Mouse (Mus musculus) mature B cell (primary cell): ENCODE measurements around the gene Abca17.

ENCODE experiments used
- in situ Hi-C: fragments of 300-500 bp; cut with MboI; formaldehyde crosslinking; loops from 2 replicates; pipeline ENCODE4 v1.14.3; 2019

The Abca17 gene

DNA sequence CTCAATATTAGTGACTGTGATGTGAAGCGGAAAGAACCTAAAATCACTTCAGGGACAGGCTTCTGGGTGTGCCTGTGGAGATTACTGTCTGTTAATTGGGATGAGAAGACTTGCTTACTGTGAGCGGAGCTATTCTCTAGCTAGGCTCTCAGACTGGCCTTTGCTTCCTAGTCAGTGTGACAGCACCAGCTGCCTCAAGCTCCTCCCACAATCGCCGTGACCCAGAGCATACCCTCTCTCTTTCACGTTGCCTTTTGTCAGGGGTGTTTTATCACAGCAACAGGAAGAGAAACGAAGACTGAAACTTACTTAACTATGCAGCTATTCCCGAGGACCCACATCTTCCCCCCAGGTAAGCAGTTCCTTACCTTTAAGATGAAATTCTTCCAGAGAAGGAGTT is 4.0 kb downstream of the Abca17 start:
- in situ Hi-C loops = no loop called here

DNA sequence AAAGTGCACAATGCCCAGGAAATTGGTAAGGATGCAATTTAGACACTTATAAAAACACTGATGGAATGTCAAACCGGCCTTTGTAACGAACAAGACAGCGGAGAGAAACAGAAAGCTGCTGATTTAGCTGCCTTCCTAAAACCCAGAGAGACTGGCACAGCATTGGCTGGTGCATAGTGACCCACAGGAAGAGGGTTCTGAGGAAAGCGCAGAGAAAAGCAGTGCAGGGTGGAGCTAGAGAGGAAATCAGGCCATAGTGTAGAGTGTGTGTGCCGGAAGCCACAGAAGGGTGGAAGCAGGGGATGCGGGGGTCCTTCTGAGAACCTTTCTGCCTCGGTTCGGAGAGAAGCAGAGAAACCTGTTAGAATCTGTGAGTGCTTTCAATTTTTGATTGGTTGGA is 6.2 kb downstream of the Abca17 start:
- in situ Hi-C loops = no loop called here

DNA sequence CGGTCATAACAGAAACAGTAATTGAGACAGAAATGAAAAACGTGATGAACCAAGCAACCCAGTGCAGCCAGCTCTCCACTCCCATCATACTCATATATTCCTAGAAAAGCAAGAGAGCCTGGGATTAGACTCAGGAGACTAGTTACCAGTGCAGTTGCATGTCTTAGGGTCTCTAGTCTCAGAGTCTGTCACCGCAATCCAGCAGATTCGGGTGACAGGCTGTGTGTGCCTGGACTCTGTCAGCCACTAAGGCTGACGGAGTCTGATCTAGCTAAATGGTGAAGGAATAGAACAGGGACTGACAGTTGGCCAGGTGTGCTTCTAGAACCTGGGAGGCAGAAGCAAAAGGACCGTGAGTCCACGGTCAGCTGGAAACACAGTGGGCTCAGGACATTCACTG is 23.2 kb downstream of the Abca17 start:
- in situ Hi-C loops = no loop called here

DNA sequence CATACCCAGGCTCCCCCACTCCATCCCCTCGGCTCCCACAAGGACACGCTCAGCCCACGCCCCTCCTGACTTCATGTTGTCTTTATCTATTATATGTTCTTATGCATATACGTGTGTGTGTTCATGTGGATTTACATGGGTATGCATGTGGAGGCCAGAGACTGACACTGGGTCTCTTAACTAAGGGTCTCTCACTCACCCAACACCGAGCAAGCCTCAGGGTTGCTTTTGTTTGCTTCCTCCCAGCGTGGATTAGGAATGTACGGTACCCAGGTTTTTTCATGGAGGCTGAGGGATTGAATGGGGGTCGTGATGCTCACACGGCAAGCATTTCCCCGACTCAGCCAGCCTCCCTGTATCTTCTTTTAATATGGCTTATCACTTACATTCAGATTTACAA is 25.8 kb downstream of the Abca17 start:
- in situ Hi-C loops = no loop called here

DNA sequence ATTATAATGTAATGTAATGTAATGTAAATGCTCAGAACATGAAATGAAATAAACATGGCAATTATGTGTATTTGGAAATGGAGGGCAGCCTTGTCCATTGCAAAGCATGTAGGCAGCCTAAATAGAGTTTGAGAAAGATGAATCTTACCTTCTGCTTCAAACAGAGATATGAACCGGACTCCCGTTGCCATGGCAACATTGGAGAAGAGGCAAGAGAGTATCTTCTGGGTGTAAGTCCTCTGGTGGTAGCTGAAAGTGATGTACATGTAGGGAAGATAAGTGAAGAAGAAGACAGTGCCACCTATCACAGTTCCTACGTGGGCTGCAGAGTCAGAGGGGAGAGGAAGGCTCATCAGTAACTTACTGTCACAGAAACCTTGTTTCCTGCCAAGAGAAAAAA is 30.0 kb downstream of the Abca17 start:
- in situ Hi-C loops = no loop called here

DNA sequence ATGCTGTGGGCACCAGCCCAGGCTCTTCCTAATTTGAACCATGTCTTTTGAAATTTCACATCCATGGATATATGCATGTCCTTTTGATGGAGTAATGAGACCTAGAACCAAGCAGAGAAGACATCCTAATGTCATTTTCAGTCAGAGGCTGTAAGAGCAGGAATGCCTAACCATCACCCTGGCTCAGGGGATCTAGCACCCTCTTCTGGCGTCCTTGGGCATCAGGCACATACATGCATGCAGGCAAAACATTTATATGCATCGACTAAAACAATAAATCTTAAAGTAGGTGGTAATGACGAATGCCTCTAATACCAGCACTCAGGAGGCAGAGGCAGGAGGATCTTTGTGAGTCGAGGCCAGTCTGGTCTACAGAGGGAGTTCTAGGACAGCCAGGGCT is 43.4 kb downstream of the Abca17 start:
- in situ Hi-C loops = no loop called here

DNA sequence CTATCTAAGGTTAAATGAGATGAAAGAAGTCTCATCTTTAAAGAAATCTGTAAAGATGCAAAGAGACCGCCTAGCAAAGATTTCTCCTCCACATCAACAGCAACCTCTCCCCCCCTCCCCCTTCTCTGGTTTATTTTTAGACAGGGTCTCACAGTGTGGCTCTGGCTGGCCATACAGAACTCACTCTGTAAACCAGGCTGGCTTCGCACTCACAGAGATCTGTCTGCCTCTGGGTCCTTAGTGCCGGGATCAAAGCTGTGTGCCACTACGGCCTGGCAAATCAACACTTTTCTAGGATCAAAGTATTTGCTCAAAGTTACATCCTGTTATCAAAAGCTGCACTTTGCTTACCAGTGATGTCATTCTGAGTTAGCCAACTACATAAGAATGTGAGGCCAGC is 50.2 kb downstream of the Abca17 start:
- in situ Hi-C loops = no loop called here

DNA sequence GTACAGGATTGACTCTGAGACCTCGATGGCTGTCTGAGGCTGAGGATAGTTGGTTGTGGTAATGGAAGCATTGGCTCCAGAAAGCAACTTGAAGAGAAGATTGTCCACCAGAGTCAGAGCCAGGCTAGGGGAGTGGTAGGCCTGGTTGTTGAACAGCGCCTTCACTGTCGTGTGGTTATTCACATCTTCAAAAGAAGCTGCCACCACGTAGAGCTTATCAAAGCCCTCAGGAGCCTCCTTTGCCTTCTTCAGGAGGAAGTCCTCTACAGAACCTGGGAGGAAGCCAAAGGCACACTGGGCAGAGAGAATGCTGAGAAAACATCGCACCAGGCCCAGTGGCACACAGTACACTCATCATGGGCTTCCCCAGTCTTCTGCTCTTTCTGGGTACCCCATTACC is 61.5 kb downstream of the Abca17 start:
- in situ Hi-C loops = no loop called here

DNA sequence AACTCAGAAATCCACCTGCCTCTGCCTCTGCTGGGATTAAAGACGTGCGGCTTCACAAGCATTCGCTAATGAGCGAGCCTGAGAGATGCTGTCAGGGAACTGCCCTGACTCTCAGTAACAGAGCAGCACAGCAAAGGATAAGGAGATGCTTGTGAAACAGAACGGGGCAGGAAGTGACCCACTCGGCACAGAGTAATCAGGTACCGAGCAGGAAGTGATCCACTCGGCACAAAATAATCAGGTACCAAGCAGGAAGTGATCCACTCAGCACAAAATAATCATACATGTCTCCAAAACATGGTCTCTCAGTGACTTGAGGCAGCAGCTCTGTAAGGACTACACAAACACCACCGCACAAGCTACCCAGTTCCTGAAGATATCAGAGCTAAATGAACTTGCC is 62.4 kb downstream of the Abca17 start:
- in situ Hi-C loops = no loop called here

DNA sequence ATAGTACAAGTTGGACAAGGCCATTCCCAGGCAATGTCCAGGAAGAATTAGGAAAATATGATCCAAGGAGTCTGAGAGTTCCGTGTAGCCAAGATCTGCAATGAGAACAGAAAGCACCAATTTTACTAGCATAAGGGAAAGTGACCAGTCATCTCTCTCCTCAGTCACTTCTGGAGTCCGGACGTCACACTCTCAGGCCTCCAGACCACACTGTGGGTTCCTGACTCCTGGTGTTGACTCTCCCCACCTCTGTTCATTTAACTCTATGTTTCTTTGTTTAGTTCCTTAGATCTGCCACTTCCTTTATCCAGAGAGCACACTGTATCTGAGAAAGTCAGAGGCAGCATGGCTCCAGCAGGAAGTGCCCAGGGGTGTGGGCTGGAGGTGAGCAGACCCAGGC is 65.2 kb downstream of the Abca17 start:
- in situ Hi-C loops = no loop called here

DNA sequence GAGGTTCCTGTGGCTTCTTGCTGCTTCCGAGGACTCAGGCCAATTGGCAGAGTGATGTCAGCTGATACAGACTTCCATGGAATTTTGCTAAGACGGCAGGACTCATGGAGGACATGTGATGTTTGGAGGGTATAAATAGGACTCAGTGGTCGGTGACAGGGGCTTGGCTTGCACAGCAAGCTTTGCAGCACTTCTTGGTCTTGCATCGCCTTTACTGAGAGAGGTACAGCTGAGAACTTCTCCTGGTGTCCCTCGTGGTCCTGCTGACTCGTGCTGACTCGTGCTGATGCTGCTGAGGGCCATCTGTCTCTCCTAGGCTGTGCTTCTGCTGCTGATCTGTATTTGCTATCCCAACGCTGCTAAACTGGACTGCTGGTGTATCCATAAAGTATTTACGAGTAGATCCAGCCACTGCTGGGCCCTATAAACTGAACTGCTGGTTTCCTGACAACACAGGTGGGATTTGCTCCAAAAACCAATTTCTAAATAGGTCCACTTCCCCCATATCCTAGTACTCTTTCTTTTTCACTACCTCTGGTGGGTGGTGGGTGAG is 67.5 kb downstream of the Abca17 start:
- in situ Hi-C loops = no loop called here

DNA sequence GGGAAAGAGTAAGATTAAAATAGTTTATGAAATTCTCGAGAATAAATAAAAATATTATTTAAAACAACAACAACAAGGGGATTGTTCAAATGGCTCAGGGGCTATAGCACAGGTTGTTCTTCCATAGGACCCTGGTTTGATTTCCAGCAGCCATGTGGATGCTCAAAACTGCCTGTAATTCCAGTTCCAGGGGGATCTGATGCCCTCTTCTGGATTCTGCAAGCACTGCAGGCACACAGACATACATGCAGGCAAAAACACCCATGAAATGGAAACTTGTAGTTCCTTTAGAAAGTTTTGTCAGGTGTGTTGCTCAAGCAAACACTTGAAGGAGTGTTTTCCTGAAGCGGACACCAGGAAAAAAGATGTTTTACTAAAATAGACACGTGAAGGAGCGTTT is 68.2 kb downstream of the Abca17 start:
- in situ Hi-C loops = no loop called here

DNA sequence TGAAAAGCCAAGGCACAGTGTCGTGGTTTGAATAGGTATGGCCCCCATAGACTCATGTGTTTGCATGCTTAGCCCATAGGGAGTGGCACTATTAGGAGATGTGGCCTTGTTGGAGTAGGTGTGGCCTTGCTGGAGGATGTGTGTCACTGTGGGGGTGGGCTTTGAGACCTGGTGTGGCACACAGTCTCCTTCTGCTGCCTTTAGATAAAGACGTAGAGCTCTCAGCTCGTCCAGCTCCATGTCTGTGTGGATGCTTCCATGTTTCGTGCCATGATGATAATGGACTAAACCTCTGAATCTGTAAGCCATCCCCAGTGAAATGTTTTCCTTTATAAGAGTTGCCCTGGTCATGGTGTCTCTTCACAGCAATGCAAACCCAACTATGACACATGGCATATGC is 71.0 kb downstream of the Abca17 start:
- in situ Hi-C loops = no loop called here

DNA sequence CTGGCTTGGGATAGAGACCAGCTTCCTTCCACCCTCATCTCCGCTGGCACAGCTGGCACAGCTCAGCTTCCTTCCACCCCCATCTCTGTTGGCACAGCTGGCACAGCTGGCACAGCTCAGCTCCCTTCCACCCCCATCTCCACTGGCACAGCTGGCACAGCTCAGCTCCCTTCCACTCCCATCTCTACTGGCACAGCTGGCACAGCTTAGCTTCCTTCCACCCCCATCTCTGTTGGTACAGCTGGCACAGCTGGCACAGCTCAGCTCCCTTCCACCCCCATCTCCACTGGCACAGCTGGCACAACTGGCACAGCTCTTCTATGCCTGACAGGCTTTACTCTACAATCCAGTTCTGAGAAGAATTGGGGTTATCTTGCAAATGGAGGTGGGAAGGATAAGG is 83.7 kb downstream of the Abca17 start:
- in situ Hi-C loops = no loop called here

DNA sequence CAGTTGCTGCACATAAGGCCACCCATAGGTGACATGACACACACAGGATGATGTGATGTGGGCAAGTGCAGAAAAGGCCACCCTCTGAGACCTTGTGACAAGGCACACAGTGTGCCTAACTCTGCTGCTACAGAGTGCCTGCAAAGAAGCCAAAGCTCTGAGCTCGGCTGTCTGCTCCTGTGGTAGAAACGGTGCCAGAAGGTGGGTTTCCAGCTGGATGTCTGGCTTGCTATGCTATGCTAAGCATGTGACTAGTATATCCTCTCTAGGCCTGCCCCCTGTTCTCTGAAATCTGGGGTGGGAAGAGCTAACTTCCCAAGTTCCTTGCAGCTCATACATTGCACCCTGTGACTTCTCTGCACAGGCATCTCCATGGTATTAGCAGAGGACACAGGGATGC is 86.1 kb downstream of the Abca17 start:
- in situ Hi-C loops = no loop called here

DNA sequence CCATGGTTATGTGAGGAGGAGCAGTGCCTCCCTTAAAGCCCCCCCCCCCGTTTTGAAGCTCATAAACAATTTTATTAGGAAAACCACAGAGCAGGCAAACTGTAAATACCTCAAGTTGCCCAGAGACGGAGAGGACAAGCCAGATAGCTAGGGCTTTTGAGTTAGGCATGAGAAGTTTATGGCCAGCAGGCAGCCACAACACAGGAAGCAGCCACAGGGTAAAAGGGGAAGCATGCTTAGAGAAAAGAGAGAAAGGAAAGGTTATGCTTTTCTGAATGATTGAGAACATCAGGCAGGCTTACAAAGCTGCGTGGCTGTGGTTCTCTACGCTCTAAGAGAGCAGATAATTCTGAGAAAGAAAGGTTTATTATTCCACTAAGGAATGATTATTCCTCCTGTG is 90.4 kb downstream of the Abca17 start:
- in situ Hi-C loops = no loop called here

DNA sequence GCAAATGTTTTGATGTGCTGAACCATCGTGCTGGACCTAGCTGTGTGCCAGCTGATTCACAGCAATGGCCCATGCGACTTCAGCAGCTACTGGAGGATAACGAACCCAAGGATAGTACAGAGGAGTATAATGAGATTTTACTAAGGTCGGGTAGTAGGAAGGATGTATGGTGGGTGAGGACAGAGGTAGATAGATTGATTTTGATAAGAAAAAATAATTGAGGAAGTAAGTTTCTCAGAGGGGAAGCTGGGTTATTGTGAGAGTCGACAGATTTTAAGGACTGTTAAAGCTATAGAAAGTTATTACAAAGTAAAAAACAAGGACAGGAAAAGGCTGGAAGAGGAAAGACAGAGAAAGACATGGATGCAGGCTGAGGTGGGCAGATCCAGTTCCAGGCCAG is 91.2 kb downstream of the Abca17 start:
- in situ Hi-C loops = no loop called here

DNA sequence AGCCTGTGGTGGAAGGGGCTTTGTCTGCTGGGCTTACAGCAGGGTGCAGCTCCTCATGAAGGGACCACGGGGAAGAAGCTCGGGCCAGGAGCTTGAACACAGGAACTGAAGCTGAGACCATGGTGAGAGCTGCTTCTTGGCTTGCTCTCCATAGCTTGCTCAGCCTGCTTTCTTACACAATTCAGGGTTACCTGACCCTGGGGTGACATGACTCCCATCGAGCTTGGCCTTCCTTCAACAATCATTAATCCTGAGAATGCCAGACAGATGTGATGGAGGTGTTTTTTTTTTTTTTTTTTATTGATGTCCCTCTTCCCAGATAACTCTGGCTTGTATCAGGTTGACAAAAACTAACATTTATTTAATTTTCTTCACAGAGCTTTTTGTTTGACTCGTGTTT is 91.9 kb downstream of the Abca17 start:
- in situ Hi-C loops = no loop called here

DNA sequence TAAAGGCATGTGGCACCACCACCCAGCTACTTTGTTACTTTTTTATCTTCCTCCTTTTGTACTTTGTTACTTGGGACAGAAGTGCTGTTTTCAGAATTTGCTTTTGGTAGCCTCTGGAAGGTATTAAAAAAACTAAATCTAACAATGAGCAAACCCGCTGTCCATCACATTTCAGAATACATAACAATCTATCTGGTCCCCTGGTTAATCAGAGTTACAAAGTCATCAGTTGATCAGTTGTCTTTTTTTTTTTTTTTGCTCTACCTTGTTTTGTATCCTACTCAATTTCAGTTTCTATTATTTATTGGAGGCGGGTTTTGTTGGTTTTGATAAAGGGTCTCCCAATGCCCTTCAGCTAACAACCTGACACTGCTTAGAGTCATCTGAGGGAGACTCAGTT is 98.5 kb downstream of the Abca17 start:
- in situ Hi-C loops = no loop called here

DNA sequence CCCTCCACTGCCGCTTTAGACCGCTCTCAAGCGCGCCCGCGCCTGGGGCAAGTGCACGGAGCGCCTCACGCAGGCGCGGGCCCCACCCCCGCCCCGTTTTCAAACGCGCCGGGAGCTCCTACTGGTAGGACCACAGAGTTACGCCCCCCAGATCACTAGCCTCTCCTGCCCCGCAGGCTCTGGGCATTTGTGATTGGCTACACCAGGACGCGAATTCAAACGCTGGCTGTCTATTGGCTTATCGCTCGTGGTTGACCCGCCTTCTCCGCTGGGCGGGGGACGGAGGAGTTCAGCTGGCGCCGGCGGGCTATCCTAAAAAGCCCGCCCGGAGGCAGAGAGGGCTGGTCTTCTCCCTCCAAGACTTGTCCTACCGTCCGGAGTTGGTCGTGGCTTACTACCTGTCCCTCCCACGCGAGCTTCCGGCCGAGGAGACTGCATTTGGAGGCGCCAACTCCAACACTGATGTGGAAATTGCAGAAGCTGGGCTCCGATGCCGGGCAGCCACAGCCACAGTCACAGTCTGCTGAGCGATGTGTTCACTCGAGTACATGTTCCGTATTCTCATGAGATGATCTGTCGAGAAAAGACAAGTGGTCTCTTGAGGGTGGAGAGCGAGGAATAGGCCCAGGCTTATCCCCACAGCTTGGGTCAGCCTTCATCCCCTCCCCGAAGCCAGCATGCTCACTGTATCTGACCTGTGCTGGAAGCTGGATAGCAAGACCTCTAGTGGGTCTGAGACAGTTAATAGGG is 99.4 kb downstream of the Abca17 start, which contains the start of gene Ccnf:
Ccnf (minus strand) TSS at position 165 of the 750 bp plus-strand sequence.
- in situ Hi-C loops = no loop called here

DNA sequence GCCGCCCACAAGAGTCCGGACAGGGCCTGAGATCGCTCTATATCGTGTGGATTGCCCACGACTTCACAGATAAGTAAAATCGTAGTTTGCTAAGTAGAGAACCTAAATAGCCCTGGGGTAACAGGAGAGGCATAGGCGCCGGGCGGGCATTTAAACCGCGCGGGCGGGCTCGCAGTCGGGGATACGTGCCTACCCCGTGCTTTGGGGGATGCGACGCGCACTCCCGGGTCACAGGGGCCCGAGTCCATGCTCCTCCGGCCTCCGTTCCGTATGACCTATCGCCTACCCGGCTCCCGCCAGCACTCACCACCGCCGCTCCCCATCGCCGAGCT is 99.9 kb downstream of the Abca17 start:
- in situ Hi-C loops = no loop called here

DNA sequence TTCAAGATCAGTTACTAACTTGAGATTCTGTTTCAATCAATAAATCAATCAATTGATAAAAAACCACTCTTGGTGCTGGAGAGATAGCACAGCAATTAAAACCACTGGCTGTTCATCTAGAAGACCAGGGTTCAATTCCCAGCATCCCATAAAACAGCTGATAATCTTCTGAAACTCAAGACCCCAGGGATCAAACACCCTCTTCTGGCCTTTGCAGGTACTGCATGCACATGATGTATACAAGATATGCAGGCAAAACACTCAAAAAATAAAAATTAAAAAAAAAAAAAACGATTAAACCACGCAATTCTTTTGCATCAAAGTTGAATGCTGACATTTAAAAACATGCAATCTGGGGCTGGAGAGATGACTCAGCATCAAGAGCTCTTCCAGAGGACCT is 102.2 kb downstream of the Abca17 start:
- in situ Hi-C loops = no loop called here

DNA sequence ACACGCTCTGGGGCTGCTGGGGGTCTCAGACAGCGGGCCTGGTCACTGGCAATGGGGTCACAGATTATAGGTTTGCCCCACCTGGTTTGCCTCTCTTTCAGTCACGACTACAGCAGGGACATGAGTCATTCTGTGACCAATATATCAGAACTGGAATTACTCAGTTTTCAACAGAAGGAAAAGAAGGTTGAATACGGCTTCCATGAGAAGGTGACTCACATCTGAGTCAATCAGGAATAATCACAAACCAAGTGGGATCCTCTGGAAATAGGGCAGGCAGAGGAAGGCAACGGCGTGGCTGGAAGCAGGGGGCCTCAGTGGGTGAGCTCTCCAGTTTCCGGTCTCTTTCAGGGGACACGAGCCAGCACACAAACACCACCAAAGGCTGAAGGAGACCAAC is 106.8 kb downstream of the Abca17 start:
- in situ Hi-C loops = no loop called here

DNA sequence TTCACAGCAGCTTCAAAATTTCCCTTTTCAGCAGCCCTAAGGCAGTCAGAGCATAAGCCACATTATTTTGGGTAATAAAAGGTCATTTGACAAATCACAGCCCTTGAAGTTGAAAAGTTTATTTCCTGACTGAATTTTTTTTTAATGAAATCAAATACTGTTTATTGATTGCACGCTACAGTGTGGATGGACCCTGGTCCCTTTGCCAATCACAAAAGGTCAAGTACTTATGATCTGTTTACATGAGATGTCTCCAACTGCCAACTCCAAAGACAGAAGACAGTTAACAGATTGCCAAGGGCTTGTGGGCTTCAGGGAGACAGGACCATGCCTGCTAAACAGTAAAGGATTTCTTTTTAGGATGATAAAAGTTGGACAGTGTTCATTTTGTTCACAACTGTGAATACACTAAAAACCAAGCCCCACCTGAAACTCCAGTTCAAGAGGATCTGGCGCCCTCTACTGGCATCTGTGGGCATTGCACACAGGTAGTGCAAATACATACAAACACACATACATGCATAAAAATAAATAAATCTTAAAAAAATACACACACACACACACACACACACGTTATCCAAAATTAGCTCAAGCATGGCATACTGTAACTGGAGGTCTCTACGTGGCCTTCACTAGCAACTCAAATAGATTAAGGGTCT is 107.4 kb downstream of the Abca17 start:
- in situ Hi-C loops = no loop called here
